15 mouse cellular contexts compared by ENCODE assay signal in genomic region chr2:127131353-127131752, GRCm38 (mm10). TPM values are rescaled to one million over a fixed set of nuclear protein-coding genes. Genes with fewer than 3 reads are reported as not detected.
DNase-seq lines count a peak whose midpoint lies in the region; ATAC-seq lines count a peak whose summit lies in the region.
"Had no signal": no experiment of that assay in that cellular context is flagged by ENCODE, and none has a peak within 500 bp of the region (broad histone marks: within the 10 kb centered on the region; RNA-seq: fewer than 3 reads in every experiment).

No protein-coding gene starts in this region.

- ATAC-seq in kidney, embryonic 15.5 days (replicated peaks; ENCODE audit: low FRiP score): no peak
- no peak for ATAC-seq in limb, embryonic 13.5 days (ENCODE audit: low FRiP score, low read depth)

- DNase-seq in kidney, adult 8-10 months: no peak
- DNase-seq in thymus, postnatal 0 days (ENCODE audit: low spot score): peak; percentile 41
- no peak for DNase-seq in thymus, postnatal 10 days (ENCODE audit: low spot score in 2 of 2)
- DNase-seq in adipocyte (ENCODE audit: low spot score): no peak
- DNase-seq in adrenal gland, adult 2 months: no peak
- DNase-seq: cerebellum, adult 11-12 months; gastrocnemius, postnatal 10 days; left cerebral cortex, postnatal 4 days; right cerebral cortex, postnatal 25 days; thymus, postnatal 4 days had no signal

- H3K4me3 ChIP-seq in kidney, embryonic 15.5 days (replicated peaks): no peak overlapping the region
- H3K4me3 ChIP-seq in limb, embryonic 13.5 days: no peak overlapping the region

- no peaks in the 10 kb centered on the region for H3K9me3 ChIP-seq in kidney, embryonic 15.5 days (replicated peaks)
- H3K9me3 ChIP-seq in limb, embryonic 13.5 days: no peaks in the 10 kb centered on the region
- H3K9me3 ChIP-seq: G1E; heart, embryonic 15.5 days had no signal

- no peaks in the 10 kb centered on the region for H3K27me3 ChIP-seq in kidney, embryonic 15.5 days
- H3K27me3 ChIP-seq in limb, embryonic 13.5 days: no peaks in the 10 kb centered on the region
- H3K27me3 ChIP-seq: heart, embryonic 15.5 days had no signal

- H3K4me2 ChIP-seq in kidney, embryonic 15.5 days: peak overlapping the region; percentile 74
- H3K4me2 ChIP-seq in limb, embryonic 13.5 days (replicated peaks): peak overlapping the region; percentile 76

- H3K27ac ChIP-seq in kidney, embryonic 15.5 days: no peak overlapping the region
- H3K27ac ChIP-seq in limb, embryonic 13.5 days: no peak overlapping the region
- H3K27ac ChIP-seq: heart, embryonic 15.5 days; kidney, postnatal 0 days had no signal

- WGBS in kidney, embryonic 15.5 days: 63% methylated on average over 8 of the region's 8 CpGs
- WGBS in limb, embryonic 13.5 days: 75% methylated on average over 8 of the region's 8 CpGs

- peaks cover 33% of the 10 kb centered on the region for H3K4me1 ChIP-seq in kidney, embryonic 15.5 days
- peaks cover 26% of the 10 kb centered on the region for H3K4me1 ChIP-seq in limb, embryonic 13.5 days

- no peak overlapping the region for H3K9ac ChIP-seq in kidney, embryonic 15.5 days
- H3K9ac ChIP-seq in limb, embryonic 13.5 days: no peak overlapping the region
- H3K9ac ChIP-seq: heart, embryonic 15.5 days had no signal

- H3K36me3 ChIP-seq in kidney, embryonic 15.5 days: peaks cover 17% of the 10 kb centered on the region
- H3K36me3 ChIP-seq in limb, embryonic 13.5 days: peaks cover 15% of the 10 kb centered on the region

RNA-seq across cellular contexts. Expression of gene Ncaph, which starts 2.4 kb away (rescaled TPM):
- 90.2 and 90.5 TPM in 2 replicates for polyA plus RNA-seq in kidney, embryonic 15.5 days (2015; fragmentation: Nextera tagmentation; extraction: Ambion mirVana)
- 76.4 and 80.7 TPM in 2 replicates for polyA plus RNA-seq in thymus, postnatal 0 days (2015; fragmentation: Nextera tagmentation; extraction: Ambion mirVana)
- 81.7 and 83.1 TPM in 2 replicates for polyA plus RNA-seq in limb, embryonic 13.5 days (2015; fragmentation: Nextera tagmentation; extraction: Ambion mirVana)
- total RNA-seq in adrenal gland, adult 2 months (2021): 1 to 10 TPM; 1.4 to 2.6 TPM
- 0.46 and 0.89 TPM in 2 replicates for polyA plus RNA-seq in adrenal gland, adult 2 months (2012; rRNA removed)

RNA-seq across cellular contexts. Expression of gene Itpripl1, which starts 11.9 kb away (rescaled TPM):
- polyA plus RNA-seq in kidney, embryonic 15.5 days (2015; fragmentation: Nextera tagmentation; extraction: Ambion mirVana): 22.5 and 25.0 TPM in 2 replicates
- 31.0 and 35.6 TPM in 2 replicates for polyA plus RNA-seq in thymus, postnatal 0 days (2015; fragmentation: Nextera tagmentation; extraction: Ambion mirVana)
- polyA plus RNA-seq in limb, embryonic 13.5 days (2015; fragmentation: Nextera tagmentation; extraction: Ambion mirVana): 27.6 and 30.1 TPM in 2 replicates
- total RNA-seq in adrenal gland, adult 2 months (2021): 1 to 10 TPM; 5.1 to 7.0 TPM
- polyA plus RNA-seq in adrenal gland, adult 2 months (2012; rRNA removed): 3.3 and 3.7 TPM in 2 replicates

Comparison
In these comparisons a context has a peak if more than half of its experiments do, and no peak if none do; other contexts are left out.
1. RNA of gene Ncaph, which starts 2.4 kb away (polyA plus RNA-seq): 90.2 to 90.5 TPM in kidney, embryonic 15.5 days, 81.7 to 83.1 TPM in limb, embryonic 13.5 days and 76.4 to 80.7 TPM in thymus, postnatal 0 days; 0.46 to 0.89 TPM in adrenal gland, adult 2 months; every median in the first group is over 10 times any median in the second.